Mouse (Mus musculus): ENCODE results near the gene Erbb2. TPM values are rescaled to one million over a fixed set of nuclear protein-coding genes. Genes with fewer than 3 reads are reported as not detected.
A peak's percentile ranks its signal among the peaks of the same experiment; 100 is the strongest.

Gene Erbb2
- total and polyA plus RNA-seq, 3 experiments, result 6.6 to 8.4 (median 6.9) TPM

- DNase-seq, result no peak
- H3K9ac ChIP-seq (ENCODE audit: low read depth, low read length), result no peak overlapping the region
- TF ChIP-seq CTCF (IDR thresholded peaks at IDR 0.05) (no peak), EP300 (IDR thresholded peaks at IDR 0.05; ENCODE audit: insufficient read depth, low read depth, low read length) (no peak), POLR2A (IDR thresholded peaks at IDR 0.05; ENCODE audit: insufficient read depth, low read depth, low read length) (no peak)
- H3K4me3 ChIP-seq, result no peak overlapping the region
- no peaks in the 10 kb centered on the region for H3K27me3 ChIP-seq (ENCODE audit: control insufficient read depth, insufficient read depth, low read length)
- peaks cover 2% of the 10 kb centered on the region; the same call in 1 of the 2 replicates for H3K79me2 ChIP-seq (replicated peaks; ENCODE audit: control insufficient read depth, insufficient read depth, low read length)
- no peaks in the 10 kb centered on the region for H3K36me3 ChIP-seq (ENCODE audit: control insufficient read depth, insufficient read depth, low read length)
- peaks cover 7% of the 10 kb centered on the region for H3K4me1 ChIP-seq (ENCODE audit: control insufficient read depth, insufficient read depth, low read length)
- intact Hi-C loops (cut with DNase I), result no loop called here
- 69% methylated on average over 1 of the region's 1 CpGs for WGBS
- no peak overlapping the region for H3K27ac ChIP-seq
Measured at GRCm38 (mm10) chr11:98417074-98417473, 4.8 kb downstream of the Erbb2 start.

GRCm38 (mm10) chr11:98418273-98418672 lies 6.0 kb downstream of the Erbb2 start:
- 26% methylated on average over 6 of the region's 6 CpGs for WGBS
- H3K79me2 ChIP-seq (replicated peaks; ENCODE audit: control insufficient read depth, insufficient read depth, low read length), result peaks cover 4% of the 10 kb centered on the region
- no peak overlapping the region for H3K4me3 ChIP-seq
- intact Hi-C loops (cut with DNase I), result no loop called here
- H3K9ac ChIP-seq (ENCODE audit: low read depth, low read length), result no peak overlapping the region
- H3K27me3 ChIP-seq (ENCODE audit: control insufficient read depth, insufficient read depth, low read length), result no peaks in the 10 kb centered on the region
- DNase-seq, result peak in 1 of 2 experiments; percentile 17
- H3K4me1 ChIP-seq (ENCODE audit: control insufficient read depth, insufficient read depth, low read length), result peaks cover 7% of the 10 kb centered on the region
- no peak overlapping the region for H3K27ac ChIP-seq
- TF ChIP-seq POLR2A (IDR thresholded peaks at IDR 0.05; ENCODE audit: insufficient read depth, low read depth, low read length) (no peak), CTCF (IDR thresholded peaks at IDR 0.05) (no peak), EP300 (IDR thresholded peaks at IDR 0.05; ENCODE audit: insufficient read depth, low read depth, low read length) (no peak)
- H3K36me3 ChIP-seq (ENCODE audit: control insufficient read depth, insufficient read depth, low read length), result no peaks in the 10 kb centered on the region

- H3K4me3 ChIP-seq, result no peak overlapping the region
- H3K27me3 ChIP-seq (ENCODE audit: control insufficient read depth, insufficient read depth, low read length), result no peaks in the 10 kb centered on the region
- H3K36me3 ChIP-seq (ENCODE audit: control insufficient read depth, insufficient read depth, low read length), result no peaks in the 10 kb centered on the region
- H3K27ac ChIP-seq, result no peak overlapping the region
- H3K79me2 ChIP-seq (replicated peaks; ENCODE audit: control insufficient read depth, insufficient read depth, low read length), result peaks cover 4% of the 10 kb centered on the region
- TF ChIP-seq POLR2A (IDR thresholded peaks at IDR 0.05; ENCODE audit: insufficient read depth, low read depth, low read length) (no peak), CTCF (IDR thresholded peaks at IDR 0.05) (no peak), EP300 (IDR thresholded peaks at IDR 0.05; ENCODE audit: insufficient read depth, low read depth, low read length) (no peak)
- 82% methylated on average over 10 of the region's 10 CpGs for WGBS
- peak in 1 of 2 experiments; percentile 17 for DNase-seq
- peaks cover 7% of the 10 kb centered on the region for H3K4me1 ChIP-seq (ENCODE audit: control insufficient read depth, insufficient read depth, low read length)
- H3K9ac ChIP-seq (ENCODE audit: low read depth, low read length), result no peak overlapping the region
- intact Hi-C loops (cut with DNase I), result no loop called here
Measured at GRCm38 (mm10) chr11:98418939-98419547, 6.8 kb downstream of the Erbb2 start.

DNA sequence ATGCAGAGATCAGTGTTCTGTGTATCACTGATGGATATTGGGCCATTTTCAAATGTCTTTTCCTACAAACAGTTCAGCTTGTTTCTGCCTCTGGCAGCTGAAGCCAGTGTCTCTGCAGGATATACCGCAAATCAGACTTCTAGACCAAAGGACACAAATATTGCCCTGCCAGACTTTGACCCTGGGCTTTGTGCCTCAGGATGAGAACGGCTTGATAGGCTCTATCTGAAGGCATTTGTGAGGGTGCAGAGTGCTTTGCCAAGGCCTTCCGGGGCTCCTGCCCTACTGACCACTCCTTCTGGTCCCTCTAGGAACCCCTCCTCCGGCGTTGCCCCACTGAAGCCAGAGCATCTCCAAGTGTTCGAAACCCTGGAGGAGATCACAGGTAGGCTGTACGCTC lies 14.3 kb downstream of the Erbb2 start:
- Histone ChIP-seq H3K27ac (no peak overlapping the region), H3K4me1 (ENCODE audit: control insufficient read depth, insufficient read depth, low read length) (no peaks in the 10 kb centered on the region), H3K36me3 (ENCODE audit: control insufficient read depth, insufficient read depth, low read length) (no peaks in the 10 kb centered on the region), H3K79me2 (replicated peaks; ENCODE audit: control insufficient read depth, insufficient read depth, low read length) (peaks cover 2% of the 10 kb centered on the region), H3K4me3 (no peak overlapping the region), H3K27me3 (ENCODE audit: control insufficient read depth, insufficient read depth, low read length) (no peaks in the 10 kb centered on the region), H3K9ac (ENCODE audit: low read depth, low read length) (no peak overlapping the region)
- intact Hi-C loops (cut with DNase I), result no loop called here
- WGBS, result 93% methylated on average over 7 of the region's 7 CpGs
- no peak for DNase-seq
- TF ChIP-seq EP300 (IDR thresholded peaks at IDR 0.05; ENCODE audit: insufficient read depth, low read depth, low read length) (no peak), CTCF (IDR thresholded peaks at IDR 0.05) (no peak), POLR2A (IDR thresholded peaks at IDR 0.05; ENCODE audit: insufficient read depth, low read depth, low read length) (no peak)

- H3K27me3 ChIP-seq (ENCODE audit: control insufficient read depth, insufficient read depth, low read length), result no peaks in the 10 kb centered on the region
- intact Hi-C loops (cut with DNase I), result no loop called here
- WGBS, result 71% methylated on average over 5 of the region's 5 CpGs
- DNase-seq, result no peak
- TF ChIP-seq CTCF (IDR thresholded peaks at IDR 0.05) (no peak), POLR2A (IDR thresholded peaks at IDR 0.05; ENCODE audit: insufficient read depth, low read depth, low read length) (no peak), EP300 (IDR thresholded peaks at IDR 0.05; ENCODE audit: insufficient read depth, low read depth, low read length) (no peak)
- H3K27ac ChIP-seq, result no peak overlapping the region
- H3K4me1 ChIP-seq (ENCODE audit: control insufficient read depth, insufficient read depth, low read length), result no peaks in the 10 kb centered on the region
- H3K36me3 ChIP-seq (ENCODE audit: control insufficient read depth, insufficient read depth, low read length), result no peaks in the 10 kb centered on the region
- H3K79me2 ChIP-seq (replicated peaks; ENCODE audit: control insufficient read depth, insufficient read depth, low read length), result no peaks in the 10 kb centered on the region
- no peak overlapping the region for H3K9ac ChIP-seq (ENCODE audit: low read depth, low read length)
- no peak overlapping the region for H3K4me3 ChIP-seq
Measured at GRCm38 (mm10) chr11:98428436-98428835, 16.2 kb downstream of the Erbb2 start.

GRCm38 (mm10) chr11:98431743-98432502 lies 19.7 kb downstream of the Erbb2 start:
- no peaks in the 10 kb centered on the region for H3K79me2 ChIP-seq (replicated peaks; ENCODE audit: control insufficient read depth, insufficient read depth, low read length)
- intact Hi-C loops (cut with DNase I), result no loop called here
- WGBS, result 81% methylated on average over 9 of the region's 9 CpGs
- H3K4me3 ChIP-seq, result no peak overlapping the region
- H3K9ac ChIP-seq (ENCODE audit: low read depth, low read length), result no peak overlapping the region
- H3K4me1 ChIP-seq (ENCODE audit: control insufficient read depth, insufficient read depth, low read length), result no peaks in the 10 kb centered on the region
- no peaks in the 10 kb centered on the region for H3K36me3 ChIP-seq (ENCODE audit: control insufficient read depth, insufficient read depth, low read length)
- DNase-seq, result no peak
- no peak for TF ChIP-seq EP300 (IDR thresholded peaks at IDR 0.05; ENCODE audit: insufficient read depth, low read depth, low read length)
- TF ChIP-seq CTCF (IDR thresholded peaks at IDR 0.05), result no peak
- TF ChIP-seq POLR2A (IDR thresholded peaks at IDR 0.05; ENCODE audit: insufficient read depth, low read depth, low read length), result no peak
- no peaks in the 10 kb centered on the region for H3K27me3 ChIP-seq (ENCODE audit: control insufficient read depth, insufficient read depth, low read length)
- H3K27ac ChIP-seq, result no peak overlapping the region
